Mouse (Mus musculus) hindbrain, embryonic 16.5 days (tissue): Measurements from ENCODE around the gene Wnk4. TPM values are rescaled to one million over a fixed set of nuclear protein-coding genes. Genes with fewer than 3 reads are reported as not detected.

Experiments used
- ATAC-seq: fragments of 200-750 bp; cut with Nextera tagmentation; 2 replicates; pipeline ENCODE4 v1.8.0; 2017; ENCODE audit warnings: moderate TSS enrichment, moderate library complexity
- H3K27ac ChIP-seq: fragments of 300-500 bp; sonication (generic); 2 replicates; pipeline ENCODE4 v1.5.1; 2014; ENCODE audit warnings: low read depth, mild to moderate bottlenecking, control low read depth, low read length, moderate library complexity
- H3K27me3 ChIP-seq: fragments of 300-500 bp; sonication (generic); replicated peaks from 2 replicates; pipeline ENCODE4 v1.6.1; 2014; ENCODE audit warnings: low read length; ENCODE audit not compliant: control insufficient read depth, insufficient read depth
- H3K36me3 ChIP-seq: fragments of 300-500 bp; sonication (generic); 2 replicates; pipeline ENCODE4 v1.6.1; 2014; ENCODE audit warnings: mild to moderate bottlenecking, low read length, moderate library complexity, mixed read lengths; ENCODE audit not compliant: control insufficient read depth, insufficient read depth
- H3K4me1 ChIP-seq: fragments of 300-500 bp; sonication (generic); 2 replicates; pipeline ENCODE4 v1.6.1; 2014; ENCODE audit warnings: low read depth, low read length; ENCODE audit not compliant: control insufficient read depth, insufficient read depth
- H3K4me2 ChIP-seq: fragments of 300-500 bp; sonication (generic); 2 replicates; pipeline ENCODE4 v1.6.1; 2014; ENCODE audit warnings: mild to moderate bottlenecking, low read length, control low read depth, moderate library complexity
- H3K4me3 ChIP-seq: fragments of 300-500 bp; sonication (generic); 2 replicates; pipeline ENCODE4 v1.5.1; 2014; ENCODE audit warnings: mild to moderate bottlenecking, low read length, control low read depth, moderate library complexity
- H3K9ac ChIP-seq: fragments of 300-500 bp; sonication (generic); 2 replicates; pipeline ENCODE4 v1.6.1; 2014; ENCODE audit warnings: low read depth, mild to moderate bottlenecking, control low read depth, low read length, moderate library complexity
- H3K9me3 ChIP-seq: fragments of 300-500 bp; sonication (generic); 2 replicates; pipeline ENCODE4 v1.6.1; 2014; ENCODE audit warnings: mild to moderate bottlenecking, low read length, moderate library complexity; ENCODE audit not compliant: control insufficient read depth
- WGBS: fragments of 180-500 bp; shearing (Covaris S2); extraction: QIAGEN DNeasy Blood & Tissue Kit; methylation state at CpG from one replicate; pipeline ENCODE4 v1.1.7; 2014; 5-methylcytosine and 5-hydroxymethylcytosine counted together
- polyA plus RNA-seq: library from polyadenylated mRNA; unstranded; fragments of >200 nt; fragmentation: Nextera tagmentation; extraction: Ambion mirVana; gene quantifications from 2 replicates; pipeline ENCODE4 v1.2.1, GENCODE M21; 2015

The Wnk4 gene
- polyA plus RNA-seq, 1 experiment from 2014 or later: 7.2 TPM

DNA sequence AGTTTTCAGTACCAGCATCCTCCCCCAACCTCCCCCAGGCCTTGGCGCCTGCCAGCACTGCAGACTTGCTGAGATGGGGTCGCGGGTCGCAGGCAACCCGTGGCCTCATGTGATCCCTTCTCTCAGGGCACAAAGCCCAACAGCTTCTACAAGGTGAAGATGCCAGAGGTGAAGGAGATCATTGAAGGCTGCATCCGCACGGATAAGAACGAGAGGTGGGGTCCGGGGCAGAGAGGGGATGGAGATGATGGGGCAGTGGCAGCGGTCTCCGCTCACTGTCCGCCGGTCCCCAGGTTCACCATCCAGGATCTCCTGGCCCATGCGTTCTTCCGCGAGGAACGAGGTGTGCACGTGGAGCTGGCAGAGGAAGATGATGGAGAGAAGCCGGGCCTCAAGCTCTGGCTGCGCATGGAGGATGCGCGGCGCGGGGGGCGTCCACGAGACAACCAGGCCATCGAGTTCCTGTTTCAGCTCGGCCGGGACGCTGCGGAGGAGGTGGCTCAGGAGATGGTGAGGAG, 4.6 kb downstream of the Wnk4 start:
- H3K9ac ChIP-seq: peak overlapping the region; percentile 54
- peak overlapping the region; percentile 40 for H3K4me3 ChIP-seq
- H3K4me1 ChIP-seq: peaks cover 22% of the 10 kb centered on the region
- H3K36me3 ChIP-seq: no peaks in the 10 kb centered on the region
- H3K9me3 ChIP-seq: no peaks in the 10 kb centered on the region
- H3K4me2 ChIP-seq: peak overlapping the region; percentile 70
- H3K27me3 ChIP-seq: peaks cover 34% of the 10 kb centered on the region
- WGBS: 2% methylated on average over 31 of the region's 31 CpGs
- H3K27ac ChIP-seq: no peak overlapping the region
- no peak for ATAC-seq

DNA sequence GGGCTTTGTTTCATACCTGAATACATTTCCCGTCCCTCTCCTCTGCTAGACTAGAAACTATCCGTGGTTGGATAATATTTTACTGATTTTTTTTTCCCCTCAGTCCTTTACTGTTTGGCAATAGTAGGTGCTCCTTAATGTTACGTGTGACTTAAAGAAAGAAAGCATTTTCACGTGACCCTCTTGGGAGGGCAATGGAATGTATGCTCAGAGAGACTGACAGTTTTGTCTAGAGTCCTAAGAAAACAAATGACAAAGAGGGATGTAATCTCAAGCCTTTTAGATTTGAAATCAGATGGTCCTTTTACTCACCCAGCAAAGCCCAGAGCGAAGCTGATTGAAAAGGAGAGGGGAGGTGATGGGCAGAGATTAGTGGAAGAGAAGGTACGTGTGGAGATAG, 5.5 kb downstream of the Wnk4 start:
- Histone ChIP-seq H3K36me3 (no peaks in the 10 kb centered on the region), H3K4me2 (peak overlapping the region; percentile 70), H3K9ac (no peak overlapping the region), H3K9me3 (no peaks in the 10 kb centered on the region), H3K4me1 (peaks cover 13% of the 10 kb centered on the region), H3K27me3 (peaks cover 34% of the 10 kb centered on the region), H3K4me3 (no peak overlapping the region), H3K27ac (no peak overlapping the region)
- ATAC-seq: no peak
- WGBS: 20% methylated on average over 6 of the region's 6 CpGs

- no peak overlapping the region for H3K27ac ChIP-seq
- no peak overlapping the region for H3K4me3 ChIP-seq
- WGBS: 37% methylated on average over 10 of the region's 10 CpGs
These were observed 9.3 kb downstream of the Wnk4 start for GRCm38 (mm10) chr11:101269577-101270116.

GRCm38 (mm10) chr11:101272446-101272845, 12.1 kb downstream of the Wnk4 start:
- no peaks in the 10 kb centered on the region for H3K9me3 ChIP-seq
- H3K4me2 ChIP-seq: no peak overlapping the region
- H3K27ac ChIP-seq: no peak overlapping the region
- peaks cover 11% of the 10 kb centered on the region for H3K4me1 ChIP-seq
- no peak overlapping the region for H3K4me3 ChIP-seq
- no peaks in the 10 kb centered on the region; the same call in 1 of the 2 replicates for H3K27me3 ChIP-seq
- 78% methylated on average over 3 of the region's 3 CpGs for WGBS
- ATAC-seq: no peak
- H3K36me3 ChIP-seq: no peaks in the 10 kb centered on the region
- H3K9ac ChIP-seq: no peak overlapping the region

More at GRCm38 (mm10) chr11:101269577-101270116, 9.3 kb downstream of the Wnk4 start:
- Histone ChIP-seq H3K9ac (no peak overlapping the region), H3K9me3 (no peaks in the 10 kb centered on the region), H3K27me3 (peaks cover 14% of the 10 kb centered on the region), H3K4me2 (no peak overlapping the region), H3K4me1 (peaks cover 8% of the 10 kb centered on the region; the same call in 1 of the 2 replicates), H3K36me3 (no peaks in the 10 kb centered on the region)
- ATAC-seq: no peak

GRCm38 (mm10) chr11:101275309-101275708, 14.9 kb downstream of the Wnk4 start:
- 78% methylated on average over 4 of the region's 4 CpGs for WGBS
- Histone ChIP-seq H3K36me3 (no peaks in the 10 kb centered on the region), H3K4me2 (no peak overlapping the region), H3K4me3 (no peak overlapping the region), H3K9ac (no peak overlapping the region), H3K27me3 (no peaks in the 10 kb centered on the region), H3K9me3 (no peaks in the 10 kb centered on the region), H3K27ac (no peak overlapping the region), H3K4me1 (peaks cover 24% of the 10 kb centered on the region)
- no peak for ATAC-seq

- H3K4me2 ChIP-seq: peak overlapping the region; percentile 33
- no peak overlapping the region; the same call in 1 of the 2 replicates for H3K9ac ChIP-seq
- peaks cover 24% of the 10 kb centered on the region for H3K4me1 ChIP-seq
- no peaks in the 10 kb centered on the region for H3K9me3 ChIP-seq
- H3K27me3 ChIP-seq: no peaks in the 10 kb centered on the region
- ATAC-seq: no peak
- H3K36me3 ChIP-seq: no peaks in the 10 kb centered on the region
- 23% methylated on average over 23 of the region's 27 CpGs for WGBS
- no peak overlapping the region for H3K27ac ChIP-seq
- no peak overlapping the region for H3K4me3 ChIP-seq
These were observed 16.1 kb downstream of the Wnk4 start for GRCm38 (mm10) chr11:101276319-101277070.

DNA sequence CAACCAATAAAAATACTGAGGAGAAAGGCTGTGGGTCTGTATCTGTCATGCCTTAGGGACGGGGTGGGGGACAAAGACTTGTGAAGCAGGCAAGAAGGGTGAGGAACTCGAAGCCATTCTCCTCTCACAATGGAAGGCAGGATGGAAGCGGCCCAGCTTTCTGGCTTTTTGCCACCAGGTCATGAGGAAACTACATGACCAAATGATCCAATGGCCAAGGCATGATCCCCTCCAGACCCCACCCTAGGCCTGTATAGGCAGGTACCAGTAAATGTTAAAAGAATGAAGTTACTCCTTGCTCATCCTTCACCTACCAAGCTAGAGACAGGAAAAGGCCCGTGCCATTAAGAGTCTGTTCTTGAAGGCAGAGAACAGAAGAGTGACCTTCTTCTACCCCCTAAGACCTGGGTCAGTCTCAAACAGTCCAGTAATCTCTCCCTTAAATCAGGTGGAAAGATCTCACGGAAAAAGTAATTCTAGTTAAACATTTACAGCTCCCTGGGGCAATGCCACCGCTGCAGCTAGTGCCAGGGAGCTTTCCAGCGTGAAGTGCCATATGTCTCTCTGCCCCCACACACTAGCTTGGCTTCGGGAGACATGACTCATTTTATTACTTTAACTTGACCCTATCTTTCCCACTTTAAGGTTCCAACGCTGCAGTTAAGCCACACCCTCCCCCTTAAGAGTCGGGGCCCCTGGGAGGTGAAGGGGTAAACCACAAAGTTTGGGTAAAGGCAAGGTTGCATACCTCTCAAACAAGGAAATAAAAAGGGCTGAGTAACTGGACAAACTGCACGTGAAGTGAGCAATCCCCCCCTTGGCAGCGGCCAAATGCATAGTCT, 17.2 kb downstream of the Wnk4 start:
- no peak for ATAC-seq
- Histone ChIP-seq H3K27me3 (no peaks in the 10 kb centered on the region), H3K9ac (peak overlapping the region; percentile 73; the same call in 1 of the 2 replicates), H3K9me3 (no peaks in the 10 kb centered on the region), H3K27ac (no peak overlapping the region), H3K4me3 (peak overlapping the region; percentile 54), H3K36me3 (no peaks in the 10 kb centered on the region), H3K4me2 (peak overlapping the region; percentile 87), H3K4me1 (peaks cover 24% of the 10 kb centered on the region)
- 69% methylated on average over 12 of the region's 12 CpGs for WGBS

DNA sequence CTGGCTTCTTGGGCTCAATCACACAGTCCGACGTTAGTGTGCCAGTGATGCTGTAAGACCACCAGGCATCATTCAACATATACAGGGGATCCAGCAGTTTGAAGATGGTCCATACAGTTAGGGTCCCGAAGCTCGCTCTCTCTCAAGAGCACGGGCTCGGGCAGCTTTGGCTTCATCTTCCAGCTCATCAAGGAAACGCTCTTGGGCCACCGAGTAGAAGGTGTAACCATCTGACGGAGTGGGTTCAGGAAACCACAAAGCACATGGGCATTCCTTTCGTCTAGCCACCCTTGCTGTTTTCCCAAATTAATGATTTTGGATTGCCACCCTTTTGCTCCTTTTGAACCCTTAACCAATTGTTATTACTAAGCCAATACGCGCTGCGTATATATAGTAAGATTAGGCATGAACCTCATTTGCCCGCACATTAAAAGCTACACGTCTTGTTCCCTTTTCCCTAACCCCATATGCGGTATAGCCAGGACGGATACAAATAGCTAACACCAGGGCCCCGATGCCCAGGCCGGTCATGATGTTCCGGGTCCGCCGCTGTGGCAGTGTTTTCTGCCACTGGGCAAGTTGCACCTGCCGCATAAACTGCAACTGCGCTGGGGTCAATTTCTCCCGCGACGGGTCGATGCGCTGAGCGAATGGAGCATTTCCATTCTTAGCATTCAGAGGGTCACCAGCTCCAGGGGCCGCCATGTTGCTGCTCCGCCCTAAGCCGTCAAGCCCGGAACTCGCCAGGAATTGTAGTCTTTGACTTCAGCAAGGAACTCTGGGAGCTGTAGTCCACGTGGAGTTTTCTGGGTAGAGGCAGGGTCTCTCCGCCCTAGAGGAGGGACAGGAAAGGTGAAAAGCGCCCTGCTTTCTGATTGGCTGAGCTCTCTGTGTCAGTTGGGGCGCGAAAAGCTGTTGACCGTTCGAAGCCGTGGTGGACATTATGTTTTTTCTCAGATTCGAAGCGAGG, 18.1 kb downstream of the Wnk4 start, which contains the start of the genes Cntd1 and Coa3:
Gene Cntd1 (plus strand): TSS at position 790 of the 970 bp plus-strand sequence.
Gene Coa3 (minus strand): TSS at position 892 of the 970 bp plus-strand sequence.
- peak; percentile 99 for ATAC-seq
- H3K4me3 ChIP-seq: peak within 1 kb of the TSS; percentile 54
- peak within 1 kb of the TSS; percentile 87 for H3K4me2 ChIP-seq
- WGBS: 11% methylated on average over 45 of the region's 45 CpGs
- H3K9me3 ChIP-seq: no peaks in the 10 kb centered on the region
- no peaks in the 10 kb centered on the region for H3K36me3 ChIP-seq
- peak within 1 kb of the TSS; percentile 57; the same call in 1 of the 2 replicates for H3K27ac ChIP-seq
- H3K27me3 ChIP-seq: no peaks in the 10 kb centered on the region
- H3K4me1 ChIP-seq: peaks cover 24% of the 10 kb centered on the region
- H3K9ac ChIP-seq: peak within 1 kb of the TSS; percentile 73
